In the genomic region with DNA sequence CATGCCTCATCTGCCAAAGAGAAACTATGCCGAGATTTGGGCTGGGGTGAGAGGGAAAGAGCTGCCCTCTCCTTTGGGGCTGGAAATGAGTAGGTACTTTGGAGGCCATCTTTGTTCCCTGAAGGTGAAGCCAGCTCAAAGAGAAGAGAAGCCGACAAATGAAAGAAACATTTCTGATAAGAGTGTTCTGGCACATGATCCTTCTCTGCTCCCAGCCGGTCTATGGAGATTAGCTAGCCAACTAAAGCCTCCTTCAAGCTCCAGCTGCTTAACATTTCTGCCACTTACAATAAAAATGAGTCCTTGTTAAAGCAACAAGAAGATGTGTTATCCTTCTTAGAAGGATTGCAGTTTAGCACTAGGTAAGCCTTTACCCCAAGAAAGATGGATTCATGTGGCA, we compare ENCODE assay signal across 23 mouse cellular contexts.
DNase-seq lines count a peak whose midpoint lies in the region; ATAC-seq and TF ChIP-seq lines count a peak whose summit lies in the region.
"Had no signal": no experiment of that assay in that cellular context is flagged by ENCODE, and none has a peak within 500 bp of the region (broad histone marks: within the 10 kb centered on the region; RNA-seq: fewer than 3 reads in every experiment).

No protein-coding gene starts in this region.

- H3K4me3 ChIP-seq in liver, postnatal 0 days (ENCODE audit: low read depth, low read length): no peak overlapping the region
- no peak overlapping the region for H3K4me3 ChIP-seq in liver, embryonic 12.5 days
- H3K4me3 ChIP-seq in MEL (ENCODE audit: control insufficient read depth in 1 of 2, insufficient read depth in 1 of 2, low read depth in 2 of 2, low read length in 2 of 2): no peak overlapping the region
- H3K4me3 ChIP-seq: embryonic facial prominence, embryonic 10.5 days; embryonic facial prominence, embryonic 12.5 days; forebrain, embryonic 10.5 days; forebrain, embryonic 12.5 days had no signal

- no peak; the same call in 1 of the 2 replicates for ATAC-seq in liver, postnatal 0 days
- no peak for ATAC-seq in liver, embryonic 12.5 days
- ATAC-seq in erythroid progenitor cell, adult 5-6 weeks (replicated peaks; ENCODE audit: low FRiP score, poor library complexity, severe bottlenecking): 0 out of 2 replicates have a peak, but pooled peaks have one; percentile 41
- peak; percentile 46 for ATAC-seq in megakaryocyte-erythroid progenitor cell, adult 5-6 weeks (replicated peaks; ENCODE audit: low FRiP score, low TSS enrichment, poor library complexity, severe bottlenecking)
- ATAC-seq: activated CD4-positive, CD25-positive, alpha-beta regulatory T cell, adult 4 months; forebrain, embryonic 14.5 days; forebrain, embryonic 16.5 days; Patski had no signal

- no peak for TF ChIP-seq POLR2A in MEL (IDR thresholded peaks at IDR 0.05; ENCODE audit: control insufficient read depth in 1 of 2, insufficient read depth in 1 of 2, low read depth in 1 of 2, low read length in 2 of 2, poor library complexity in 1 of 2)

- 0 out of 2 replicates have a peak, but pooled peaks have one; percentile 24 for TF ChIP-seq EP300 in liver, postnatal 0 days (IDR thresholded peaks at IDR 0.05; ENCODE audit: low read depth)
- TF ChIP-seq EP300 in MEL (IDR thresholded peaks at IDR 0.05; ENCODE audit: low read depth in 1 of 2, low read length in 2 of 2): peak; percentile 70 to 73

- no peaks in the 10 kb centered on the region for H3K36me3 ChIP-seq in liver, postnatal 0 days (replicated peaks; ENCODE audit: insufficient read depth, low read length)
- no peaks in the 10 kb centered on the region for H3K36me3 ChIP-seq in liver, embryonic 12.5 days
- peaks cover 0 to 48% of the 10 kb centered on the region in 2 experiments; a peak in 2 of 4 replicates for H3K36me3 ChIP-seq in MEL (ENCODE audit: control insufficient read depth in 1 of 2, insufficient read depth in 2 of 2, low read length in 2 of 2)
- H3K36me3 ChIP-seq: embryonic facial prominence, embryonic 10.5 days; embryonic facial prominence, embryonic 12.5 days; forebrain, embryonic 10.5 days; forebrain, embryonic 12.5 days had no signal

- peaks cover 6% of the 10 kb centered on the region; the same call in 1 of the 2 replicates for H3K4me1 ChIP-seq in liver, postnatal 0 days (ENCODE audit: insufficient read depth)
- peaks cover 66% of the 10 kb centered on the region for H3K4me1 ChIP-seq in liver, embryonic 12.5 days
- H3K4me1 ChIP-seq in MEL (ENCODE audit: control insufficient read depth in 1 of 2, insufficient read depth in 2 of 2, low read length in 2 of 2): peaks cover 41 to 50% of the 10 kb centered on the region in 2 experiments
- H3K4me1 ChIP-seq: forebrain, embryonic 12.5 days had no signal

- no peak for TF ChIP-seq CTCF in liver, postnatal 0 days (IDR thresholded peaks at IDR 0.05; ENCODE audit: low read depth)
- no peak for TF ChIP-seq CTCF in MEL (IDR thresholded peaks at IDR 0.05 in 2 of 3, conservative IDR thresholded peaks at IDR 0.05 in 1 of 3; ENCODE audit: control insufficient read depth in 1 of 3, insufficient read depth in 1 of 3, low read depth in 2 of 3, low read length in 3 of 3, poor library complexity in 1 of 3, severe bottlenecking in 1 of 3)

- no peak for DNase-seq in liver, postnatal 0 days
- DNase-seq in MEL (ENCODE audit: low read depth, low spot score): peak; percentile 63
- DNase-seq in embryo, embryonic 11 days: no peak
- no peak for DNase-seq in spleen, adult 12 weeks (ENCODE audit: low spot score)
- DNase-seq: adrenal gland, adult 8-10 months; adrenal gland, postnatal 25 days; cerebellum, adult 11 months; cerebellum, adult 18-20 months; cerebellum, adult 8-10 months; cerebellum, adult 9-11 months; cerebellum, postnatal 14 days; cerebellum, postnatal 36 days had no signal

- no peak overlapping the region for H3K9ac ChIP-seq in liver, postnatal 0 days (replicated peaks)
- no peak overlapping the region for H3K9ac ChIP-seq in liver, embryonic 12.5 days
- no peak overlapping the region for H3K9ac ChIP-seq in MEL (ENCODE audit: control insufficient read depth, low read depth, low read length, poor library complexity, severe bottlenecking)
- H3K9ac ChIP-seq: embryonic facial prominence, embryonic 12.5 days; forebrain, embryonic 12.5 days had no signal

- no peak for TF ChIP-seq RAD21 in MEL (IDR thresholded peaks at IDR 0.05; ENCODE audit: low read depth, low read length)

- H3K4me2 ChIP-seq in liver, postnatal 0 days (ENCODE audit: low read depth, low read length): no peak overlapping the region
- H3K4me2 ChIP-seq in liver, embryonic 12.5 days: no peak overlapping the region
- H3K4me2 ChIP-seq: embryonic facial prominence, embryonic 12.5 days; forebrain, embryonic 12.5 days had no signal

- WGBS in liver, postnatal 0 days (ENCODE audit: insufficient replicate concordance): 60% methylated on average over 3 of the region's 3 CpGs
- WGBS in liver, embryonic 12.5 days (ENCODE audit: insufficient replicate concordance): 42% methylated on average over 3 of the region's 3 CpGs

- no peak overlapping the region for H3K27ac ChIP-seq in liver, postnatal 0 days (ENCODE audit: low read depth)
- H3K27ac ChIP-seq in liver, embryonic 12.5 days: no peak overlapping the region
- H3K27ac ChIP-seq in MEL (ENCODE audit: control insufficient read depth, low read depth, low read length): peak overlapping the region; percentile 12; the same call in 1 of the 2 replicates
- H3K27ac ChIP-seq: embryonic facial prominence, embryonic 10.5 days; embryonic facial prominence, embryonic 12.5 days; forebrain, embryonic 10.5 days; forebrain, embryonic 12.5 days had no signal

- H3K79me2 ChIP-seq in MEL (ENCODE audit: control insufficient read depth, insufficient read depth, low read length, poor library complexity): no peaks in the 10 kb centered on the region

- no peaks in the 10 kb centered on the region for H3K9me3 ChIP-seq in liver, postnatal 0 days (ENCODE audit: low read length)
- H3K9me3 ChIP-seq in liver, embryonic 12.5 days (replicated peaks): no peaks in the 10 kb centered on the region
- H3K9me3 ChIP-seq in MEL (replicated peaks; ENCODE audit: insufficient read depth, low read length): no peaks in the 10 kb centered on the region
- H3K9me3 ChIP-seq: embryonic facial prominence, embryonic 10.5 days; embryonic facial prominence, embryonic 12.5 days; forebrain, embryonic 10.5 days; forebrain, embryonic 12.5 days had no signal

- H3K27me3 ChIP-seq in liver, postnatal 0 days (ENCODE audit: insufficient read depth, low read length): no peaks in the 10 kb centered on the region
- no peaks in the 10 kb centered on the region; the same call in 1 of the 2 replicates for H3K27me3 ChIP-seq in liver, embryonic 12.5 days (replicated peaks)
- H3K27me3 ChIP-seq in MEL (ENCODE audit: control insufficient read depth in 1 of 2, insufficient read depth in 2 of 2, low read length in 2 of 2): no peaks in the 10 kb centered on the region
- H3K27me3 ChIP-seq: embryonic facial prominence, embryonic 12.5 days; forebrain, embryonic 12.5 days; Patski had no signal

TF ChIP-seq in MEL, 35 proteins besides CTCF, POLR2A, EP300 and RAD21:
- TF ChIP-seq MYC (IDR thresholded peaks at IDR 0.05; ENCODE audit: low read depth, low read length) (0 out of 2 replicates have a peak, but pooled peaks have one; percentile 43), MAX (IDR thresholded peaks at IDR 0.05; ENCODE audit: low read length) (0 out of 2 replicates have a peak, but pooled peaks have one; percentile 31), BHLHE40 (IDR thresholded peaks at IDR 0.05; ENCODE audit: borderline replicate concordance, low read depth, low read length) (peak; percentile 88), ETS1 (IDR thresholded peaks at IDR 0.05; ENCODE audit: low read depth, low read length) (peak; percentile 81), TAL1 (IDR thresholded peaks at IDR 0.05; ENCODE audit: low read length) (peak; percentile 47), TCF12 (IDR thresholded peaks at IDR 0.05; ENCODE audit: low read depth, low read length) (peak; percentile 77), GATA1 (IDR thresholded peaks at IDR 0.05; ENCODE audit: low read depth, low read length) (peak; percentile 56), SIN3A (IDR thresholded peaks at IDR 0.05; ENCODE audit: low read length) (no peak), MAZ (IDR thresholded peaks at IDR 0.05; ENCODE audit: low read depth, low read length) (no peak), USF2 (IDR thresholded peaks at IDR 0.05; ENCODE audit: borderline replicate concordance in 1 of 2, insufficient read depth in 1 of 2, low read depth in 1 of 2, low read length in 2 of 2) (0 out of 4 replicates have a peak, but pooled peaks of 1 of the 2 experiments have one; percentile 24), ZNF384 (IDR thresholded peaks at IDR 0.05; ENCODE audit: low read depth, low read length) (no peak), MXI1 (IDR thresholded peaks at IDR 0.05; ENCODE audit: low read depth, low read length) (peak; percentile 39; the same call in 1 of the 2 replicates), RCOR1 (IDR thresholded peaks at IDR 0.05; ENCODE audit: low read depth, low read length) (peak; percentile 25; the same call in 1 of the 2 replicates), TBP (IDR thresholded peaks at IDR 0.05; ENCODE audit: low read depth, low read length) (no peak), USF1 (IDR thresholded peaks at IDR 0.05; ENCODE audit: low read depth, low read length) (peak; percentile 67; the same call in 1 of the 2 replicates)

Comparison
In these comparisons a context has a peak if more than half of its experiments do, and no peak if none do; other contexts are left out.
1. ATAC-seq: peak in erythroid progenitor cell, adult 5-6 weeks (single experiment) and megakaryocyte-erythroid progenitor cell, adult 5-6 weeks (single experiment); none in liver, postnatal 0 days (single experiment) and liver, embryonic 12.5 days (single experiment).